In genomic region chr16:29683563-29683962, GRCm38 (mm10) we compare ENCODE assay signal across 8 mouse cellular contexts.
DNase-seq lines count a peak whose midpoint lies in the region; ATAC-seq and TF ChIP-seq lines count a peak whose summit lies in the region.

No protein-coding gene starts in this region.

- no peak overlapping the region for H3K4me3 ChIP-seq in forebrain, embryonic 16.5 days (replicated peaks; ENCODE audit: low read length)
- no peak overlapping the region for H3K4me3 ChIP-seq in midbrain, postnatal 0 days (ENCODE audit: low read depth, low read length)
- H3K4me3 ChIP-seq in left cerebral cortex, adult 2 months: no peak overlapping the region

- peak overlapping the region; percentile 31 for H3K4me2 ChIP-seq in forebrain, embryonic 16.5 days (ENCODE audit: low read length)
- peak overlapping the region; percentile 35 for H3K4me2 ChIP-seq in midbrain, postnatal 0 days (ENCODE audit: low read depth, low read length, poor library complexity, severe bottlenecking)

- H3K27me3 ChIP-seq in forebrain, embryonic 16.5 days (replicated peaks; ENCODE audit: control insufficient read depth, insufficient read depth, low read length): no peaks in the 10 kb centered on the region
- peaks cover 7% of the 10 kb centered on the region; the same call in 1 of the 2 replicates for H3K27me3 ChIP-seq in midbrain, postnatal 0 days (ENCODE audit: insufficient read depth, low read length)

- no peaks in the 10 kb centered on the region for H3K36me3 ChIP-seq in forebrain, embryonic 16.5 days (ENCODE audit: control insufficient read depth, insufficient read depth)
- no peaks in the 10 kb centered on the region for H3K36me3 ChIP-seq in midbrain, postnatal 0 days (ENCODE audit: insufficient read depth, low read length)

- DNase-seq in adrenal gland, postnatal 10 days: peak; percentile 46
- no peak for DNase-seq in adrenal gland, postnatal 4 days (ENCODE audit: low spot score in 2 of 2)
- DNase-seq in kidney, adult 11 months: peak; percentile 23
- peak; percentile 54 for DNase-seq in midbrain, postnatal 0 days (ENCODE audit: low spot score)
- DNase-seq in layer of hippocampus, adult 18-20 months (ENCODE audit: low spot score in 2 of 2): no peak
- DNase-seq in left cerebral cortex, adult 2 months (ENCODE audit: extremely low spot score in 1 of 2, low spot score in 2 of 2): no peak

- 5% methylated on average over 12 of the region's 12 CpGs for WGBS in forebrain, embryonic 16.5 days
- 8% methylated on average over 12 of the region's 12 CpGs for WGBS in midbrain, postnatal 0 days

- no peak for TF ChIP-seq CTCF in midbrain, postnatal 0 days (IDR thresholded peaks at IDR 0.05)
- no peak for TF ChIP-seq CTCF in left cerebral cortex, adult 2 months (IDR thresholded peaks at IDR 0.05)

- peak overlapping the region; percentile 55 for H3K9ac ChIP-seq in forebrain, embryonic 16.5 days (replicated peaks; ENCODE audit: low read depth, low read length)
- no peak overlapping the region for H3K9ac ChIP-seq in midbrain, postnatal 0 days (replicated peaks; ENCODE audit: low read length, poor library complexity, severe bottlenecking)

- H3K9me3 ChIP-seq in forebrain, embryonic 16.5 days (ENCODE audit: control insufficient read depth, low read length): peaks cover 3% of the 10 kb centered on the region; the same call in 1 of the 2 replicates
- no peaks in the 10 kb centered on the region for H3K9me3 ChIP-seq in midbrain, postnatal 0 days (ENCODE audit: low read length)

- intact Hi-C loops in left cerebral cortex, adult 2 months (cut with DNase I): no loop called here

- peak; percentile 39 for ATAC-seq in forebrain, embryonic 16.5 days
- peak; percentile 57; the same call in 1 of the 2 replicates for ATAC-seq in midbrain, postnatal 0 days (ENCODE audit: low FRiP score)
- no peak for ATAC-seq in monocyte, adult 5-6 weeks (replicated peaks; ENCODE audit: insufficient number of reproducible peaks, low FRiP score, low TSS enrichment, poor library complexity, severe bottlenecking)

- no peak overlapping the region for H3K27ac ChIP-seq in forebrain, embryonic 16.5 days (ENCODE audit: low read length)
- no peak overlapping the region for H3K27ac ChIP-seq in midbrain, postnatal 0 days (ENCODE audit: low read depth, low read length)
- H3K27ac ChIP-seq in left cerebral cortex, adult 2 months: no peak overlapping the region

- H3K4me1 ChIP-seq in forebrain, embryonic 16.5 days (replicated peaks; ENCODE audit: control insufficient read depth, insufficient read depth, low read length): peaks cover 26% of the 10 kb centered on the region
- H3K4me1 ChIP-seq in midbrain, postnatal 0 days (ENCODE audit: insufficient read depth, low read length): peaks cover 10% of the 10 kb centered on the region; the same call in 1 of the 2 replicates

Comparison
In these comparisons a context has a peak if more than half of its experiments do, and no peak if none do; other contexts are left out.
1. DNase-seq: peak in adrenal gland, postnatal 10 days (single experiment), kidney, adult 11 months (single experiment) and midbrain, postnatal 0 days (single experiment); none in adrenal gland, postnatal 4 days (0 of 2), layer of hippocampus, adult 18-20 months (0 of 2) and left cerebral cortex, adult 2 months (0 of 2).